Mouse (Mus musculus): Measurements from ENCODE around the gene Aqp2. TPM values are rescaled to one million over a fixed set of nuclear protein-coding genes. Genes with fewer than 3 reads are reported as not detected.

Gene Aqp2
- total RNA-seq (2023) = not detected

GRCm38 (mm10) chr15:99578802-99579485, at the start of gene Aqp2:
Gene Aqp2, plus strand, starts transcription at chr15:99579055.

GRCm38 (mm10) chr15:99590429-99591084, 11.7 kb downstream of the Aqp2 start, which contains the start of gene Aqp5:
Gene Aqp5, plus strand, starts transcription at chr15:99590782.

GRCm38 (mm10) chr15:99600986-99601822, 22.3 kb downstream of the Aqp2 start, which contains the start of gene Aqp6:
Gene Aqp6, plus strand, starts transcription at chr15:99601400.

Other genes starting within 250 kb of the Aqp2 start
- 10 to 100 TPM; 51.0 to 51.2 TPM for gene Fmnl3, start 208.6 kb upstream of the Aqp2 start, total RNA-seq (2023)
- 100 to 1,000 TPM; 553 to 562 TPM for gene Tmbim6, start 186.2 kb upstream of the Aqp2 start, total RNA-seq (2023)
- gene Nckap5l, start 121.3 kb upstream of the Aqp2 start, total RNA-seq (2023) = 1 to 10 TPM; 2.6 to 3.2 TPM
- gene Bcdin3d, start 104.3 kb upstream of the Aqp2 start, total RNA-seq (2023) = 1 to 10 TPM; 5.5 to 8.2 TPM
- 1 to 10 TPM; 1.2 to 2.3 TPM for gene Faim2, start 50.9 kb upstream of the Aqp2 start, total RNA-seq (2023)
- gene Aqp5, start 11.7 kb downstream of the Aqp2 start, total RNA-seq (2023) = not detected
- not detected for gene Aqp6, start 22.3 kb downstream of the Aqp2 start, total RNA-seq (2023)
- gene Racgap1, start 72.6 kb downstream of the Aqp2 start, total RNA-seq (2023) = 10 to 100 TPM; 72.5 to 96.3 TPM
- not detected for gene Asic1, start 91.3 kb downstream of the Aqp2 start, total RNA-seq (2023)
- 10 to 100 TPM; 17.8 to 24.4 TPM for gene Smarcd1, start 123.1 kb downstream of the Aqp2 start, total RNA-seq (2023)
- gene Gm17349, start 126.4 kb downstream of the Aqp2 start, total RNA-seq (2023) = 1 to 10 TPM in 1 of 2 experiments, not detected in 1; 3.2 TPM
- gene Gpd1, start 138.5 kb downstream of the Aqp2 start, total RNA-seq (2023) = under 1 TPM in 1 of 2 experiments, not detected in 1; 0.16 TPM
- 10 to 100 TPM; 39.8 to 49.0 TPM for gene Cox14, start 146.6 kb downstream of the Aqp2 start, total RNA-seq (2023)
- gene Cers5, start 193.8 kb downstream of the Aqp2 start, total RNA-seq (2023) = 10 to 100 TPM; 25.6 to 36.2 TPM

Data from neutrophil, adult 59 days (primary cell).